Mouse (Mus musculus) layer of hippocampus, adult 6 months (tissue): ENCODE data around the gene Taf11. TPM values are rescaled to one million over a fixed set of nuclear protein-coding genes. Genes with fewer than 3 reads are reported as not detected.

Experiments
- long read RNA-seq, 2 experiments: library from polyadenylated mRNA; unstranded; transcript quantifications; one replicate each; pipeline ENCODE4 v2.0.0; 2019 to 2020
- polyA plus RNA-seq: library from polyadenylated mRNA; unstranded; fragments of <200 nt; fragmentation: Nextera tagmentation; gene quantifications from 2 replicates; pipeline ENCODE4 v1.2.3, GENCODE M21; 2021

Taf11 gene
- 37.8 and 47.3 TPM in 2 replicates for polyA plus RNA-seq
- long read RNA-seq, experiment 1, transcript Taf11-201 (5 exons, 1,220 nt): major isoform, 52 of 65 reads
- long read RNA-seq, experiment 1, partial matches to known transcripts: 4 of 65 reads
- long read RNA-seq, experiment 1, other reads (novel, unspliced or antisense): 9 of 65 reads
- long read RNA-seq, experiment 2, transcript Taf11-201 (5 exons, 1,220 nt): major isoform, 78 of 100 reads
- long read RNA-seq, experiment 2, transcript Taf11-206 (1 exons, 1,496 nt): minor isoform, 5 of 100 reads
- long read RNA-seq, experiment 2, partial matches to known transcripts: 1 of 100 reads
- long read RNA-seq, experiment 2, other reads (novel, unspliced or antisense): 14 of 100 reads

DNA sequence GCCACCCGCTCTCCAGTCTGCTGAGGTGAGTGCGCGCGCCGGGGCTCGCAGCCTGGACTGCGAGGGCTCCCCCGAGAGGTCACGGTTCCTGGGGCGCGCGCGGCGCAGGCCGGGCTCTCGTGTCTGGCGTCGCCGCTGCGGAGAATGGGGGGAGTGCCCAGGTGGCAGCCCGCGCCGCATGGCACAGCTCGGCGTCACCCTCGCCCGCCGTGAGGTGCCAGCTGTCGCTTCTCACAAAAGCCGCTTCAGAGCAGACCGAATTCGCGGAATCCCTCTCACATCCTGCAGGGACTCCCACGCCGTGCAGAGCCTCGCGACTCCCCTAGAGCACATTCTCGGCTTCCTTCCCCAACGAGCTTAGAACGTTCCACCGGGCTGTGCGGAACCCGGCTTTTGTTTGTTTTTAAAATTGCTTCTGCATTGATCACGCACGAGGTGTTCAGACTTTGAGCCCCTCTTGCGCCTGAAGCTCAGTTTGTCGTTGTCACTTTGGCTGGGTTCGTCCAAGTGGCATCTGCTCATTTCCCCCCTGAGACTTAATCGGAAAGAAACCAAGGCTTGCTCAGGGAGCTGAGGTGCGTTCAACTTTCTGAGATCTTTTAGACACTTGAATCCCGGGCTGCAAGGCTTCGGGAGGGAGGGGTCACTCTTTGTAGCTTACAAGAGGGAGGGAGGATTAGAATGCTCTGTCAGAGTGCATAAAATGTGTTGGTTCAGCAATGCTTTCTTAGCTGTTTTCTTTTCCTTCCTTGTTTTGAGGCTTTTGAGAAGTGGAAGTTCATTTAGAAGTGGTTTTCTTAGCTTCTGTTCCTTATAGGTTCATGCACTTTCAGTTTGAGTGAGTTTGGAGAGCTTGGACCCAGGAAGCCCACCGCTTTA lies at the start of gene Taf11:
Taf11 (minus strand) TSS at position 223 of the 879 bp plus-strand sequence.

DNA sequence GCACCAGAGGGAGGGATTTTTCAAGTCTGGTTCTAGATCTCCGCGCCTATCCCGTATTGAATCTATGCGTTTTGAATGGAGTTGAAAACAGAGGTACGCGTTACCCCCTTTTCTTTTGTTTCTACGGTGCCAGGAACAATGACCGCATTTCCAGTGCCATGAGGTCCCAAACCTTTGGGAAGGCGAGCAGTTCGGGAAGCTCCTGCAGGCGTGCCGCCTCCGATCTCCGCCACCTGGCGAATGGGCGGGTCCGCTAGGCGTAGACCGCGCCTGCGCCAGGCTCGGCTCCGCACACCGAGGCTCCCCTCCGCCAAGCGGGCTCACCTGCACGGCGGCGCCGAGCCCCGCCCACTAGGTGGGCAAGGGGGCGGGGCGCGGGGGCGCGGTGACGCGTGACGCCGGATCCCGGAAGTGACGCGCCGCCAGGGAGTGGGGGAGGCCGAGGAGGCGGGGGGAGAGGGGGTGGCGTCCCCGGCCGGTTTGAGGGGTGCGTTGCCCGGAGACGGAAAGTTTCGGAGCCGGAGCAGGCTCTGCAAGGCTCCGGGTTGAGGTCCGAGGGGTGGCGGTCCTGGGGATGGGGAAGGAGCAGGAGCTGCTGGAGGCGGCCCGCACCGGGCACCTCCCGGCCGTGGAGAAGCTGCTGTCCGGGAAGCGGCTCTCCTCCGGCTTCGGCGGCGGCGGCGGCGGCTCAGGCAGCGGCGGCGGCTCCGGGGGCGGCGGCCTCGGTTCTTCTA lies 589 bp downstream of the Taf11 start, which contains the start of gene Anks1:
Anks1 (plus strand) TSS at position 419 of the 734 bp plus-strand sequence.

DNA sequence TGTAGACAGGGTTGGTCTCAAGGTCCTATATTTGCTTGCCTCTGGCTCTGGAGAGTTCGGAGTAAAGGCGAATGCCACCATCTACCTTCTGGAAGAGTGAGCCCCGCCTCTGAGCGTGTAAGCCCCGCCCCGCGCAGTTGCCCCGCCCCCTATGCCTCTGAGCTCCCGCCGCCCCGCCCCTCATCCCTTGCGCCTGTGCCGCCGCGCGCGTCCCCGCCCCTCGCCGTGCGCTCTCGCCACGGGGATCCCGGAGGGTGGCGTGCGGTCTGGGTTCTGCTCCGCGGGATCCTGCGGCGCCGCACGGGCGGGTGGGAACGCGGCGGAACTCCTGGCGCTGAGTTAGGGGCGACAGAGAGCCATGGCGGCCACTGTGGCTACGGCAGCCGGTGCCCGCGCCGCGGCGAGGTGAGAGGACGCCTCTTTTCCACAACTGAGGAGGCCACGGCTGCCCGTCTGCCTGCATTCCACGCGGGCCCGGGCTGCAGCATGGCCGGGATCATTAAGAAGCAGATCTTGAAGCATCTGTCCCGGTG lies 53.3 kb downstream of the Taf11 start, which contains the start of gene Uhrf1bp1:
Uhrf1bp1 (plus strand) TSS at position 177 of the 533 bp plus-strand sequence.

Other genes starting within 250 kb of the Taf11 start
- 0.08 TPM in 1 of 2 replicates, not detected in the other for gene Spdef, start 180.9 kb downstream of the Taf11 start, polyA plus RNA-seq
- 19.7 and 23.5 TPM in 2 replicates for gene D17Wsu92e, start 89.2 kb downstream of the Taf11 start, polyA plus RNA-seq
- gene Snrpc, start 71.7 kb downstream of the Taf11 start, polyA plus RNA-seq: 55.8 and 59.2 TPM in 2 replicates
- 4.8 and 6.1 TPM in 2 replicates for gene Uhrf1bp1, start 53.4 kb downstream of the Taf11 start, polyA plus RNA-seq
- gene Anks1, start 538 bp downstream of the Taf11 start, polyA plus RNA-seq: 5.5 and 6.5 TPM in 2 replicates
- 1.2 and 1.4 TPM in 2 replicates for gene Tcp11, start 170.8 kb upstream of the Taf11 start, polyA plus RNA-seq
- 0.16 and 0.68 TPM in 2 replicates for gene Scube3, start 232.3 kb upstream of the Taf11 start, polyA plus RNA-seq